Mouse (Mus musculus) mouse embryonic stem cell (cell line): Measurements from ENCODE around the gene Fam189a1.

ENCODE experiments used
- in situ Hi-C, 2 experiments: fragments of 300-500 bp; cut with MboI; formaldehyde crosslinking; loops; 1 replicate in 1 of 2; 3 replicates in 1 of 2; pipeline ENCODE4 v1.14.3; 2019 to 2020; ENCODE audit warnings: low sequenced_read_pairs in 2 of 2, low pct_unique_long_range_greater_than_20kb in 1 of 2, mixed read lengths in 1 of 2; ENCODE audit not compliant: unreplicated experiment in 1 of 2

Fam189a1 gene

GRCm38 (mm10) chr7:64728816-64729215 is 427.6 kb downstream of the Fam189a1 start:
- in situ Hi-C loops = loop anchor here in 1 of 2 experiments (25.0 kb wide), 2 partner anchors 217 to 717 kb away; partner anchors contain the start of gene Apba2

- in situ Hi-C loops = loop anchor here in 1 of 2 experiments (25.0 kb wide), 2 partner anchors 216 to 716 kb away; partner anchors contain the start of gene Apba2
Observed at GRCm38 (mm10) chr7:64728181-64728591, 428.2 kb downstream of the Fam189a1 start.

- in situ Hi-C loops = loop anchor here in 1 of 2 experiments (25.0 kb wide), 2 partner anchors 214 to 714 kb away; partner anchors contain the start of gene Apba2
Observed at GRCm38 (mm10) chr7:64725967-64726695, 430.2 kb downstream of the Fam189a1 start.

- in situ Hi-C loops = loop anchor here in 1 of 2 experiments (25.0 kb wide), 1 partner anchor 287 kb away; no protein-coding TSS in a partner anchor
Observed at GRCm38 (mm10) chr7:64724409-64724808, 432.0 kb downstream of the Fam189a1 start.

- in situ Hi-C loops = loop anchor here in 1 of 2 experiments (25.0 kb wide), 1 partner anchor 286 kb away; no protein-coding TSS in a partner anchor
Observed at GRCm38 (mm10) chr7:64723313-64723712, 433.1 kb downstream of the Fam189a1 start.

GRCm38 (mm10) chr7:64716286-64716685 is 440.1 kb downstream of the Fam189a1 start:
- in situ Hi-C loops = loop anchor here in 1 of 2 experiments (25.0 kb wide), 1 partner anchor 279 kb away; no protein-coding TSS in a partner anchor

- in situ Hi-C loops = loop anchor here in 1 of 2 experiments (25.0 kb wide), 1 partner anchor 272 kb away; no protein-coding TSS in a partner anchor
Observed at GRCm38 (mm10) chr7:64709520-64710262, 446.7 kb downstream of the Fam189a1 start.

GRCm38 (mm10) chr7:64708176-64708575 is 448.2 kb downstream of the Fam189a1 start:
- in situ Hi-C loops = loop anchor here in 1 of 2 experiments (25.0 kb wide), 1 partner anchor 271 kb away; no protein-coding TSS in a partner anchor
